Mouse (Mus musculus): ENCODE data around the gene Plce1. TPM values are rescaled to one million over a fixed set of nuclear protein-coding genes. Genes with fewer than 3 reads are reported as not detected.
A peak's percentile ranks its signal among the peaks of the same experiment; 100 is the strongest.

The Plce1 gene
- polyA plus RNA-seq, 1 experiment = 7.3 TPM

DNA sequence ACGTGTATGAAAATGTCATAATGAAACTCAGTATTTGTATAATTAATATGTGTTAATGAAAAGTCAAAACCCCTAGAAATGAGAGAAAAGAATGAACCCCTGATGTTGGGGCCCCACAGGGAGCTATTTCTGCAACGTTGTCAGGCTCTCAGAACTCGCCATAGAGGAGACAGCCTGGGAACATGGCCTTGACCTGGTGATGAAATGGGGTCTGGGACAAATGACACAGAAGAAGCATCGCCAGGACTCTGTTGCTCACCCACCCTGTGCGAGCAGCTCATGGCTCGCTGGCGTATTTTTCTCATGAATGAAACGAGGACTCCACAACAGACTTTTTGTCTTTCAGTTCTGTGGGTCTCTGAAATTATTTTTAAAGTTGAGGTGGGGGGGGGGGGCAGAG is 109.0 kb downstream of the Plce1 start:
- Histone ChIP-seq H3K27ac (replicated peaks; ENCODE audit: low read depth, low read length) (no peak overlapping the region), H3K4me1 (ENCODE audit: control insufficient read depth, insufficient read depth, insufficient read length, low read length) (no peaks in the 10 kb centered on the region; the same call in 1 of the 2 replicates), H3K4me3 (ENCODE audit: insufficient read depth, low read depth, low read length) (no peak overlapping the region)

DNA sequence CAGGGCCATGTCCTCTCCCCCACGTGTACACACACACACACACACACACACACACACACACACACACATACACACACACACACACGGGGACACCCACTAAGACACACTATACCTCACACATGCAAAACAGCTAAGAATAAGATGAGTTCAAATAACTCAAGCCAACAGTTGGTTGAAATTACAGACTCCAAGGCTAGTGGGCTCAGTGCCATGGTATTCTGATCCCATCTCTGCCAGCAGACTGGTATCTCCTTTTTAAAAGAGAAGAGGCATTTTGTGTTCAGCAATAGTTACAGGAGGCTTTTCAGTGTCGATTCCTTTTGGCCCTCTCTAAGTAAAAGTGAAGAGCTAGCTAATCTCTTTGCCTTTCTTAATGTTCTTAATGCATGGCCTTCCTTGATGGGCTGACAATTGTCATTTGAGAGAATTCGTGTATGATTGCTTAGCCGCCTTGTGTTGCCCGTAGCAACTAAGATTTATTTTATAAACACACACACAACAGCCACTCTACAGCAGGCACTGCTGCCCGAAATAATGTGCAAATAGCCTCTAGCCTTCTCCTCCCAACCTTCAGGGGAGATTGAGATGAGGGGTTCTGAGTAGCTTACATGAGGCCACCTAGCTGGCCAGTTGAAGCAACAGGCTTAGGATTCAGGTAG is 111.8 kb downstream of the Plce1 start:
- no peak overlapping the region; the same call in 1 of the 2 replicates for H3K27ac ChIP-seq (replicated peaks; ENCODE audit: low read depth, low read length)
- no peaks in the 10 kb centered on the region; the same call in 1 of the 2 replicates for H3K4me1 ChIP-seq (ENCODE audit: control insufficient read depth, insufficient read depth, insufficient read length, low read length)
- H3K4me3 ChIP-seq (ENCODE audit: insufficient read depth, low read depth, low read length) = no peak overlapping the region

- no peak overlapping the region for H3K4me3 ChIP-seq (ENCODE audit: insufficient read depth, low read depth, low read length)
- H3K27ac ChIP-seq (replicated peaks; ENCODE audit: low read depth, low read length) = no peak overlapping the region
- no peaks in the 10 kb centered on the region; the same call in 1 of the 2 replicates for H3K4me1 ChIP-seq (ENCODE audit: control insufficient read depth, insufficient read depth, insufficient read length, low read length)
Observed at GRCm38 (mm10) chr19:38593225-38593897, 112.5 kb downstream of the Plce1 start.

DNA sequence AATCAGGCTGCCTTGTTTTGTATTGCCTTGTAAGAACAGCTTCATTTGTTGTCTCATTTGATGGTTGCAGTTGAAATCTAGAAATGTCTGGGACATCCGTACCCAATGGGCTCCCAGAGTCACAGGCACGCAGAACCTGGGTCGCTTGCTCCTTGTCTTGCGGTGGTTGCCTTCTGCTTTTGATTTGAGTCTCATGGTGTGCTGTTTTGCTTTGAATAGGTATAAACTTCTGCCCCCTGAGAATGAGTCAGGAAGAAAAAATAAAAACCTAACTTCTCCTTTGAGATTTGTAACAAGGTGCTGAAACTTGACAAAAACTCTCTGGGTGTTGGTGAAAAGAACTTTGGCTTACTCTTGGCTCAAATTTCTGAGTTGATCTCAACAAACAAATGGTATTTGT is 115.2 kb downstream of the Plce1 start:
- Histone ChIP-seq H3K27ac (replicated peaks; ENCODE audit: low read depth, low read length) (no peak overlapping the region), H3K4me1 (ENCODE audit: control insufficient read depth, insufficient read depth, insufficient read length, low read length) (peaks cover 5% of the 10 kb centered on the region), H3K4me3 (ENCODE audit: insufficient read depth, low read depth, low read length) (no peak overlapping the region)

DNA sequence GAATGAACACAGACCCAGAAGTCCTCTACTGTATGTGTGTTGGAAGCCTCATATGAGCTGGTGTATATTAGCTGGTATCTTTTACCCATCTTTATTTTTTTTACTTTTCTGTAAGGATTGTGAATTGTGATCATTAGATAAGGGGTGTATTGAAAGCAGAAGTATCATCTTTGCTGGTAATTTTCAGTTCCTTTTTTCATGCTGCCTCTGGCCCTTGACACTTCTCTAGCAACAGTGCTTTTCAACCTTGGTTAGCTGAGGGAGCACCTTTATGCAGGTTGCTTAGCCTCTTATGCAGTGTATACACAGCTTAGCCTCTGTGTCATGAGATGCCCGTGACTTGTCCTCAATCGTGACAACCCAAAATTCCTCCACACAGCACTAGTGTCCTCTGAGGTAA is 116.5 kb downstream of the Plce1 start:
- Histone ChIP-seq H3K27ac (replicated peaks; ENCODE audit: low read depth, low read length) (no peak overlapping the region), H3K4me3 (ENCODE audit: insufficient read depth, low read depth, low read length) (no peak overlapping the region), H3K4me1 (ENCODE audit: control insufficient read depth, insufficient read depth, insufficient read length, low read length) (peaks cover 5% of the 10 kb centered on the region; the same call in 1 of the 2 replicates)

DNA sequence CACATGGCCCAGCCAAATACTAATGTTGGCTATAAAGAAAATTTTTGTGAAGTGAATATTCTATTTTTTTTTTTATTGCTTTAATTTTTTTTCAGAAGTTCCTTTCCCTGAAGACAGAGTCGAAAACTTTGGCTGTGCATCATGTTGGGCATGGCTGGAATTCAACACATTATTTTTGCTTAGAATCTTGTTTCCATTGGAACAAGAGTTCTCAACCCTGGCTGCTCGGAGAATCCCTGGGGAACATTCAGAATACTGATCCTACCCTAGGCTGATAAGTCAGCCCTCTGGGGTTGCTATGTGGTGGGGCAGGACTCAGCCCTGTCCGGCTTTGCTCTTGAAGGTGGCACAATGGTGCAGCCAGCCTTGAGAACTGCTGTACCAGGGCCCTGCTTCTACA is 118.1 kb downstream of the Plce1 start:
- H3K27ac ChIP-seq (replicated peaks; ENCODE audit: low read depth, low read length) = peak overlapping the region; percentile 45; the same call in 1 of the 2 replicates
- H3K4me3 ChIP-seq (ENCODE audit: insufficient read depth, low read depth, low read length) = no peak overlapping the region
- peaks cover 5% of the 10 kb centered on the region; the same call in 1 of the 2 replicates for H3K4me1 ChIP-seq (ENCODE audit: control insufficient read depth, insufficient read depth, insufficient read length, low read length)

GRCm38 (mm10) chr19:38601127-38601526 is 120.2 kb downstream of the Plce1 start:
- peaks cover 5% of the 10 kb centered on the region; the same call in 1 of the 2 replicates for H3K4me1 ChIP-seq (ENCODE audit: control insufficient read depth, insufficient read depth, insufficient read length, low read length)
- no peak overlapping the region for H3K4me3 ChIP-seq (ENCODE audit: insufficient read depth, low read depth, low read length)
- no peak overlapping the region for H3K27ac ChIP-seq (replicated peaks; ENCODE audit: low read depth, low read length)

GRCm38 (mm10) chr19:38602811-38603210 is 121.9 kb downstream of the Plce1 start:
- H3K4me1 ChIP-seq (ENCODE audit: control insufficient read depth, insufficient read depth, insufficient read length, low read length) = peaks cover 5% of the 10 kb centered on the region; the same call in 1 of the 2 replicates
- H3K4me3 ChIP-seq (ENCODE audit: insufficient read depth, low read depth, low read length) = peak overlapping the region; percentile 32; the same call in 1 of the 2 replicates
- peak overlapping the region; percentile 70 for H3K27ac ChIP-seq (replicated peaks; ENCODE audit: low read depth, low read length)

GRCm38 (mm10) chr19:38607236-38607635 is 126.3 kb downstream of the Plce1 start:
- H3K4me3 ChIP-seq (ENCODE audit: insufficient read depth, low read depth, low read length) = no peak overlapping the region

DNA sequence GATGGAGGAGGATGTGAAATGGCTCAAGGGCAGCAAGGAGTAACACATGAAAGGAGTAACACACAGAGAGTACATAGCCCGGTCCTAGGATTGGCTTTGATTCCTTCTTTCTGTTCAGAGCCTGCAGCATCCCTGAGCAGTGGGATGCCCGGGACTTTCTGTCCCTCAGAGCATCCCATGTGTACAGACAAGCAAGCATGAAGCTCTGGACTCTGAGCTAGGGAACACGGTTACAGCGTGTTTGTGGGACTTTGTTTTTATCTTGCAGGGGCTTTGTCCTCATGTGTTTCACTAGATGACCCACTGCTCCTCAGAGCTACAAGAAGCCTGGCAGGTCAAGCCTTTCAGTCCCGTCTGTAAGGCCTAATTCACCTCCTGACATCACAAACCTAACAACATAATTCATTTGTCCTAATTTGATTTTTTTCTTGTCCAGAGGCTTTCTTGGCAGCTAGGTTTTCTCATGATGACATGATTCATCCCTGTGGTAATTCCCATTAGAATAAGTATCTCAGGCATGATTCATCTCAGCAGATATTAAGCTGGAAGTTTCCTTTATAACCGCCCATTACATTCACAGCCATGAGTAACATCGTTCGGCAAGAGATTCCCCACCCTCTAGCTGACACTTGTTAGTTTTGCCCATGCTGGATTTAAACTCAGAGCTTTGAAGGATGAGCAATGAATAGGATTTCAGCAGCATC is 128.2 kb downstream of the Plce1 start:
- H3K4me1 ChIP-seq (ENCODE audit: control insufficient read depth, insufficient read depth, insufficient read length, low read length) = peaks cover 3% of the 10 kb centered on the region; the same call in 1 of the 2 replicates
- H3K27ac ChIP-seq (replicated peaks; ENCODE audit: low read depth, low read length) = peak overlapping the region; percentile 24
- H3K4me3 ChIP-seq (ENCODE audit: insufficient read depth, low read depth, low read length) = no peak overlapping the region

More at GRCm38 (mm10) chr19:38607236-38607635, 126.3 kb downstream of the Plce1 start:
- Histone ChIP-seq H3K27ac (replicated peaks; ENCODE audit: low read depth, low read length) (no peak overlapping the region), H3K4me1 (ENCODE audit: control insufficient read depth, insufficient read depth, insufficient read length, low read length) (peaks cover 3% of the 10 kb centered on the region; the same call in 1 of the 2 replicates)

GRCm38 (mm10) chr19:38610291-38610690 is 129.4 kb downstream of the Plce1 start:
- Histone ChIP-seq H3K4me1 (ENCODE audit: control insufficient read depth, insufficient read depth, insufficient read length, low read length) (peaks cover 3% of the 10 kb centered on the region; the same call in 1 of the 2 replicates), H3K4me3 (ENCODE audit: insufficient read depth, low read depth, low read length) (no peak overlapping the region), H3K27ac (replicated peaks; ENCODE audit: low read depth, low read length) (peak overlapping the region; percentile 41; the same call in 1 of the 2 replicates)

DNA sequence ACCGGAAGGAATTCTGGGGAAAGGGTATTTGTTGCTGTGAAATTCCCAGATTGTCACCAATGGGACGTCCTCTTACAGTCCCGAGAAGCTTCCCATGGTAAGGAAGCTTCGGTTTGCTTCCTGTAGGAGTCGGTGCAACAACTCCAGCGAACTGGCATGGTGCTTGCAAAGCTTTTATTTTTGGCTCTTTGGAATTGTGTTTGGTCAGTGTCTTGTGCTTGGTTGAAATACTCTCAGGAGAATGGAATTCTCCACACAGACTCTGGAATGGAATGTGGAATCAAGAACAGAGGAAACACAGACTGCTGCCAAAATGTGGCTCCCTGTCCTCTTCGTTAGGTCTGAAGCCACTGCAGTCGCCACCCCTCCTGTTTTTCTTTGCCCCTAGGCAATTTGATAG is 129.9 kb downstream of the Plce1 start:
- peak overlapping the region; percentile 41; the same call in 1 of the 2 replicates for H3K27ac ChIP-seq (replicated peaks; ENCODE audit: low read depth, low read length)
- H3K4me1 ChIP-seq (ENCODE audit: control insufficient read depth, insufficient read depth, insufficient read length, low read length) = peaks cover 3% of the 10 kb centered on the region; the same call in 1 of the 2 replicates
- H3K4me3 ChIP-seq (ENCODE audit: insufficient read depth, low read depth, low read length) = no peak overlapping the region

DNA sequence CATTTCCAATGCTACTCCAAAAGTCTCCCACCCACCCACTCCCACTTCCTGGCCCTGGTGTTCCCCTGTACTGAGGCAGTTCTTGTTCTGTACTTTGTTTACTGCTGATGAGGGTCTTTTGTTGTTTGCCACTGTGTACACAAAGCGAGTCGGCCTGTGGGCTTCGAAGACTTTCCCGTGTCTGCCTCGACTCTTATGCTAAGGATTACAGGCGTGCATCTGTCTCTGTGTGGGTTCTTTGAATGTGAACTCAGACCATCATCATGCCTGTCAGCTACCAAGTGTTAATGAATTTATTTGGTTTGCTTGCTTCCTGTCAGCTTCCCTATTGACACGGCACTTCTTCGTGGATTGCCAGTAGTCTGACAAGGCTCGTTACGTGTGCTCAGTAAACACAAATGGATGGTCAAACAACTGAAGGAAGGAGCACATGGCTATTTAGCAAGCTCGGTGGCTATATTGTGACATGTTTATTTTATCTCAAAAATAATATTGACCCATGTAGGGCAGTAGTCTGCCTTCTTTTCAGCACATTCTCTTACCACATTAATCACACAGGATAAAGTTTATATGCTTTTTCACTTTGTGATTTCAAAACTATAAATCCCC is 133.3 kb downstream of the Plce1 start:
- Histone ChIP-seq H3K4me3 (ENCODE audit: insufficient read depth, low read depth, low read length) (no peak overlapping the region), H3K4me1 (ENCODE audit: control insufficient read depth, insufficient read depth, insufficient read length, low read length) (peaks cover 3% of the 10 kb centered on the region; the same call in 1 of the 2 replicates), H3K27ac (replicated peaks; ENCODE audit: low read depth, low read length) (no peak overlapping the region)

GRCm38 (mm10) chr19:38615356-38615755 is 134.4 kb downstream of the Plce1 start:
- no peak overlapping the region for H3K4me3 ChIP-seq (ENCODE audit: insufficient read depth, low read depth, low read length)
- no peak overlapping the region for H3K27ac ChIP-seq (replicated peaks; ENCODE audit: low read depth, low read length)
- H3K4me1 ChIP-seq (ENCODE audit: control insufficient read depth, insufficient read depth, insufficient read length, low read length) = peaks cover 5% of the 10 kb centered on the region; the same call in 1 of the 2 replicates

- Histone ChIP-seq H3K4me3 (ENCODE audit: insufficient read depth, low read depth, low read length) (no peak overlapping the region), H3K27ac (replicated peaks; ENCODE audit: low read depth, low read length) (no peak overlapping the region; the same call in 1 of the 2 replicates), H3K4me1 (ENCODE audit: control insufficient read depth, insufficient read depth, insufficient read length, low read length) (peaks cover 2% of the 10 kb centered on the region; the same call in 1 of the 2 replicates)
Observed at GRCm38 (mm10) chr19:38620134-38620533, 139.2 kb downstream of the Plce1 start.
